19 mouse cellular contexts compared by ENCODE assay signal in the genomic region with DNA sequence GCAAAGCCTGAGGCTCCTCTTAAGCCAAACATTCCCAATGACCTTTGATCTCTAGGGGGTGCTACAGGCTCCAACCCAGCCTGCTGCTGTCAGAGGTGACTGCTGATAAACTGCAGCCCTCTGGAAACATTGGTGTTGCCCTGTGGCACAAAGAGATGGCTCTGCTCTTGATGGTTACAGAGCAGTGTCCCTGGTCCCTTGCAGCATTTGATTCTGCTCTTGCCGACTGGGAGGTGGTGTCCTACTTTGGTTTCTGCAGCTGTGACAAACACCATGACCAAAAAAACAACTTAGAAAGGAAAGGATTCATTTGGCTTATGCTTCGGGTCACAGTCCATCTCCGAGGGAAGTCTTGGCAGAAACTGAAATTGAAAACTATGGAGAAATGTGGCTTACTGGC. TPM values are rescaled to one million over a fixed set of nuclear protein-coding genes. Genes with fewer than 3 reads are reported as not detected.
DNase-seq lines count a peak whose midpoint lies in the region; ATAC-seq lines count a peak whose summit lies in the region.
"Had no signal": no experiment of that assay in that cellular context is flagged by ENCODE, and none has a peak within 500 bp of the region (broad histone marks: within the 10 kb centered on the region; RNA-seq: fewer than 3 reads in every experiment).

No protein-coding gene starts in this region.

- DNase-seq in kidney, adult 9 months = peak; percentile 74
- peak; percentile 58 for DNase-seq in limb, embryonic 10.5 days (ENCODE audit: low spot score)
- peak; percentile 67 for DNase-seq in lung, postnatal 36 days
- DNase-seq in right cerebral cortex, adult 2 months (ENCODE audit: low spot score in 2 of 2) = no peak
- no peak for DNase-seq in gastrocnemius, adult 8-10 months (ENCODE audit: low spot score in 2 of 2)
- DNase-seq: adrenal gland, postnatal 36 days; cerebellum, postnatal 14 days; layer of hippocampus, adult 9-11 months; right cerebral cortex, adult 18-20 months; thymus, postnatal 14 days had no signal

- H3K27me3 ChIP-seq in kidney, embryonic 16.5 days (ENCODE audit: insufficient read depth, low read length) = no peaks in the 10 kb centered on the region
- H3K27me3 ChIP-seq in intestine, embryonic 15.5 days (replicated peaks) = no peaks in the 10 kb centered on the region
- H3K27me3 ChIP-seq in limb, embryonic 10.5 days (ENCODE audit: low read depth, poor library complexity, severe bottlenecking) = peaks cover 29% of the 10 kb centered on the region
- H3K27me3 ChIP-seq: embryonic facial prominence, embryonic 12.5 days had no signal

- no peak overlapping the region for H3K9ac ChIP-seq in kidney, embryonic 16.5 days (replicated peaks; ENCODE audit: low read length)
- H3K9ac ChIP-seq in intestine, embryonic 15.5 days = no peak overlapping the region
- H3K9ac ChIP-seq: embryonic facial prominence, embryonic 12.5 days; heart, embryonic 15.5 days; midbrain, embryonic 12.5 days had no signal

- H3K4me1 ChIP-seq in kidney, embryonic 16.5 days (ENCODE audit: insufficient read depth, low read length) = peaks cover 26% of the 10 kb centered on the region
- H3K4me1 ChIP-seq in intestine, embryonic 15.5 days (replicated peaks) = peaks cover 66% of the 10 kb centered on the region
- peaks cover 61% of the 10 kb centered on the region for H3K4me1 ChIP-seq in limb, embryonic 10.5 days

- H3K27ac ChIP-seq in kidney, embryonic 16.5 days (ENCODE audit: low read length) = no peak overlapping the region
- H3K27ac ChIP-seq in intestine, embryonic 15.5 days = 0 out of 2 replicates have a peak overlapping the region, but pooled peaks have one; percentile 13
- peak overlapping the region; percentile 36; the same call in 1 of the 2 replicates for H3K27ac ChIP-seq in limb, embryonic 10.5 days
- H3K27ac ChIP-seq: embryonic facial prominence, embryonic 12.5 days; heart, embryonic 15.5 days; macrophage; midbrain, embryonic 12.5 days; stomach, postnatal 0 days had no signal

- H3K36me3 ChIP-seq in kidney, embryonic 16.5 days (ENCODE audit: insufficient read depth, low read length) = no peaks in the 10 kb centered on the region
- no peaks in the 10 kb centered on the region for H3K36me3 ChIP-seq in intestine, embryonic 15.5 days
- H3K36me3 ChIP-seq in limb, embryonic 10.5 days = peaks cover 6% of the 10 kb centered on the region; the same call in 1 of the 2 replicates
- H3K36me3 ChIP-seq: embryonic facial prominence, embryonic 12.5 days; heart, embryonic 15.5 days; midbrain, embryonic 12.5 days had no signal

- H3K4me3 ChIP-seq in kidney, embryonic 16.5 days (ENCODE audit: low read length) = no peak overlapping the region
- no peak overlapping the region for H3K4me3 ChIP-seq in intestine, embryonic 15.5 days (replicated peaks)
- no peak overlapping the region for H3K4me3 ChIP-seq in limb, embryonic 10.5 days
- H3K4me3 ChIP-seq: embryonic facial prominence, embryonic 12.5 days; heart, embryonic 15.5 days; midbrain, embryonic 12.5 days; myocyte had no signal

- no peaks in the 10 kb centered on the region for H3K9me3 ChIP-seq in kidney, embryonic 16.5 days (ENCODE audit: low read length)
- no peaks in the 10 kb centered on the region for H3K9me3 ChIP-seq in intestine, embryonic 15.5 days
- H3K9me3 ChIP-seq in limb, embryonic 10.5 days (replicated peaks) = no peaks in the 10 kb centered on the region
- H3K9me3 ChIP-seq: embryonic facial prominence, embryonic 12.5 days; heart, embryonic 15.5 days; midbrain, embryonic 12.5 days had no signal

- ATAC-seq in kidney, embryonic 16.5 days (ENCODE audit: low FRiP score, low TSS enrichment) = no peak
- ATAC-seq in intestine, embryonic 15.5 days = no peak
- ATAC-seq: inflammation-experienced regulatory T-cells, adult 6 months had no signal

- no peak overlapping the region for H3K4me2 ChIP-seq in kidney, embryonic 16.5 days (replicated peaks; ENCODE audit: low read depth, low read length)
- no peak overlapping the region for H3K4me2 ChIP-seq in intestine, embryonic 15.5 days (replicated peaks)
- H3K4me2 ChIP-seq: embryonic facial prominence, embryonic 12.5 days; heart, embryonic 15.5 days; midbrain, embryonic 12.5 days had no signal

- WGBS in kidney, embryonic 16.5 days = 46% methylated on average over 3 of the region's 3 CpGs
- WGBS in intestine, embryonic 15.5 days = 29% methylated on average over 3 of the region's 3 CpGs
- WGBS in limb, embryonic 10.5 days = 49% methylated on average over 3 of the region's 3 CpGs

RNA-seq across cellular contexts. Expression of gene Pde9a, which starts 5.5 kb away (rescaled TPM):
- 34.9 and 36.5 TPM in 2 replicates for polyA plus RNA-seq in kidney, embryonic 16.5 days (2015; fragmentation: Nextera tagmentation; extraction: Ambion mirVana)
- 52.0 and 55.3 TPM in 2 replicates for polyA plus RNA-seq in intestine, embryonic 15.5 days (2015; fragmentation: Nextera tagmentation; extraction: Ambion mirVana)
- 20.4 and 27.2 TPM in 2 replicates for polyA plus RNA-seq in limb, embryonic 10.5 days (2016; fragmentation: Nextera tagmentation; extraction: Ambion mirVana)
- total RNA-seq in gastrocnemius, adult 8-10 months (2022) = 1 to 10 TPM; 1.3 to 2.9 (median 2.1) TPM
- polyA plus RNA-seq: inflammation-experienced regulatory T-cells, adult 6 months; macrophage had no signal

Comparison
In these comparisons a context has a peak if more than half of its experiments do, and no peak if none do; other contexts are left out.
1. DNase-seq: peak in kidney, adult 9 months (single experiment), limb, embryonic 10.5 days (single experiment) and lung, postnatal 36 days (single experiment); none in right cerebral cortex, adult 2 months (0 of 2) and gastrocnemius, adult 8-10 months (0 of 2).